Mouse (Mus musculus) retina, adult 2 months (tissue): ENCODE results near the gene Ambp.
A peak's percentile ranks its signal among the peaks of the same experiment; 100 is the strongest.

ENCODE experiments used
- DNase-seq: peaks from one replicate; pipeline ENCODE4 v3.0.0-alpha.2; 2012; ENCODE audit warnings: low read depth, low spot score

Ambp gene

GRCm38 (mm10) chr4:63118639-63119437, 35.8 kb downstream of the Ambp start:
- peak; percentile 46 for DNase-seq

GRCm38 (mm10) chr4:63105651-63106050, 48.9 kb downstream of the Ambp start:
- DNase-seq, result no peak

GRCm38 (mm10) chr4:63102025-63102424, 52.6 kb downstream of the Ambp start:
- DNase-seq, result no peak

- no peak for DNase-seq
Measured at GRCm38 (mm10) chr4:63100478-63100877, 54.1 kb downstream of the Ambp start.

DNA sequence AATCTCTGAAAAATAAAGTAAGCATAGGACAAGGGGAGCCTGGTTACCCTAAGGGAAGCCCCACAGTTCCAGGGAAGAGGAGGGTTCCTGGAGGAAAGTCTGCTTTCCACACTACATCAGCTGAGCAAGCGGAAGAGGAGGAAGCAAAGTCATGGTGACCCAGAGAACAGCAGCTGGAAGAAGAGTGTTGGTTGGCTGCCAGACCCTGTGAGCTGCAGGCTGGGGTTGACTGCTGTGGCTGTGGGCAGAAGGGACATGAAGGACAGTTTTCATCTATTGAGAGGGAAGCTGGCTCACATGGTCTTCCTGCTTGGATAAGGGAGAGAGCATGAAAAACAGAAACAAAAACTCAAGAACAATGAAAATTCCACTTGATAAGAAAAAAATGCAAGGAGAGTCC, 57.0 kb downstream of the Ambp start:
- no peak for DNase-seq
